Mouse (Mus musculus) heart, embryonic 14.5 days (tissue): ENCODE measurements around the gene Cyp4f40. TPM values are rescaled to one million over a fixed set of nuclear protein-coding genes. Genes with fewer than 3 reads are reported as not detected.
"Not testable (repeated sequence)": the region's sequence is repeated elsewhere in the genome, so short reads cannot be mapped to it uniquely, and the experiment has no call there.

Experiments used
- ATAC-seq: fragments of 200-750 bp; cut with Nextera tagmentation; 2 replicates; pipeline ENCODE4 v1.8.0; 2017; ENCODE audit warnings: low read depth, moderate TSS enrichment; ENCODE audit not compliant: insufficient number of reproducible peaks, insufficient read depth, low FRiP score
- H3K27ac ChIP-seq, 2 experiments: fragments of 200-500 bp in 1 of 2; fragments of 300-500 bp in 1 of 2; sonication (generic) in 1 of 2; replicated peaks in 1 of 2; 2 replicates each; pipeline ENCODE4 v1.5.1; 2012 to 2014; ENCODE audit warnings: low read depth in 2 of 2, low read length in 2 of 2, control low read depth in 1 of 2, mild to moderate bottlenecking in 1 of 2, mixed read lengths in 1 of 2; ENCODE audit not compliant: control insufficient read depth in 1 of 2, insufficient read depth in 1 of 2
- H3K27me3 ChIP-seq: fragments of 300-500 bp; sonication (generic); 2 replicates; pipeline ENCODE4 v1.6.1; 2014; ENCODE audit warnings: mild to moderate bottlenecking, low read length, control low read depth; ENCODE audit not compliant: control insufficient read depth, insufficient read depth
- H3K36me3 ChIP-seq: fragments of 300-500 bp; sonication (generic); 2 replicates; pipeline ENCODE4 v1.6.1; 2014; ENCODE audit warnings: mild to moderate bottlenecking, control low read depth, low read length, mixed read lengths; ENCODE audit not compliant: control insufficient read depth, insufficient read depth
- H3K4me1 ChIP-seq, 2 experiments: fragments of 200-500 bp in 1 of 2; fragments of 300-500 bp in 1 of 2; sonication (generic) in 1 of 2; 2 replicates each; pipeline ENCODE4 v1.6.1; 2012 to 2014; ENCODE audit warnings: low read length in 2 of 2, control low read depth in 1 of 2, mixed read lengths in 1 of 2; ENCODE audit not compliant: control insufficient read depth in 2 of 2, insufficient read depth in 2 of 2
- H3K4me2 ChIP-seq: fragments of 300-500 bp; sonication (generic); 2 replicates; pipeline ENCODE4 v1.6.1; 2014; ENCODE audit warnings: mild to moderate bottlenecking, low read length
- H3K4me3 ChIP-seq, 2 experiments: fragments of 200-500 bp in 1 of 2; fragments of 300-500 bp in 1 of 2; sonication (generic) in 1 of 2; 2 replicates each; pipeline ENCODE4 v1.5.1; 2012 to 2014; ENCODE audit warnings: low read length in 2 of 2, mild to moderate bottlenecking in 2 of 2, control low read depth in 1 of 2, low read depth in 1 of 2, moderate library complexity in 1 of 2; ENCODE audit not compliant: control insufficient read depth in 1 of 2, insufficient read depth in 1 of 2
- H3K9ac ChIP-seq: fragments of 300-500 bp; sonication (generic); 2 replicates; pipeline ENCODE4 v1.6.1; 2014; ENCODE audit warnings: mild to moderate bottlenecking, low read length
- H3K9me3 ChIP-seq: fragments of 300-500 bp; sonication (generic); 2 replicates; pipeline ENCODE4 v1.6.1; 2016; ENCODE audit warnings: low read length, control low read depth; ENCODE audit not compliant: control insufficient read depth
- WGBS: fragments of 180-500 bp; shearing (Covaris S2); extraction: QIAGEN DNeasy Blood & Tissue Kit; methylation state at CpG from one replicate; pipeline ENCODE4 v1.1.7; 2014; 5-methylcytosine and 5-hydroxymethylcytosine counted together
- polyA plus RNA-seq: library from polyadenylated mRNA; unstranded; fragments of >200 nt; fragmentation: Nextera tagmentation; extraction: Ambion mirVana; gene quantifications from 2 replicates; pipeline ENCODE4 v1.2.1, GENCODE M21; 2014

The Cyp4f40 gene
- polyA plus RNA-seq, 1 experiment from 2014 or later: not detected

- 47% methylated on average over 7 of the region's 7 CpGs for WGBS
- no peak for ATAC-seq
- no peak overlapping the region for H3K4me2 ChIP-seq
- H3K36me3 ChIP-seq: no peaks in the 10 kb centered on the region
- H3K27me3 ChIP-seq: no peaks in the 10 kb centered on the region
- H3K9ac ChIP-seq: no peak overlapping the region
- H3K27ac ChIP-seq: no peak overlapping the region
- no peak overlapping the region for H3K4me3 ChIP-seq
- H3K4me1 ChIP-seq: no peaks in the 10 kb centered on the region
- no peaks in the 10 kb centered on the region for H3K9me3 ChIP-seq
Measured at GRCm38 (mm10) chr17:32673976-32674375, 15.3 kb downstream of the Cyp4f40 start.

- Histone ChIP-seq H3K27me3 (no peaks in the 10 kb centered on the region), H3K4me3 (no peak overlapping the region), H3K4me1 (no peaks in the 10 kb centered on the region), H3K4me2 (peak overlapping the region; percentile 35; the same call in 1 of the 2 replicates), H3K9ac (no peak overlapping the region), H3K27ac (no peak overlapping the region), H3K9me3 (no peaks in the 10 kb centered on the region), H3K36me3 (no peaks in the 10 kb centered on the region)
- no peak for ATAC-seq
- WGBS: 36% methylated on average over 21 of the region's 21 CpGs
Measured at GRCm38 (mm10) chr17:32676040-32676635, 17.4 kb downstream of the Cyp4f40 start.

- Histone ChIP-seq H3K36me3 (no peaks in the 10 kb centered on the region), H3K9ac (no peak overlapping the region), H3K27me3 (no peaks in the 10 kb centered on the region), H3K4me2 (no peak overlapping the region), H3K4me3 (no peak overlapping the region), H3K9me3 (no peaks in the 10 kb centered on the region), H3K27ac (no peak overlapping the region), H3K4me1 (no peaks in the 10 kb centered on the region)
- 37% methylated on average over 2 of the region's 2 CpGs for WGBS
- ATAC-seq: no peak
Measured at GRCm38 (mm10) chr17:32680404-32680803, 21.7 kb downstream of the Cyp4f40 start.

GRCm38 (mm10) chr17:32685048-32685750, 26.5 kb downstream of the Cyp4f40 start, which contains the start of gene Cyp4f15:
Gene Cyp4f15 (plus strand): TSS chr17:32685627.
- ATAC-seq: no peak
- Histone ChIP-seq H3K36me3 (no peaks in the 10 kb centered on the region), H3K9me3 (no peaks in the 10 kb centered on the region), H3K27me3 (no peaks in the 10 kb centered on the region), H3K9ac (no peak within 1 kb of the TSS), H3K27ac (no peak within 1 kb of the TSS), H3K4me1 (no peaks in the 10 kb centered on the region), H3K4me3 (no peak within 1 kb of the TSS), H3K4me2 (no peak within 1 kb of the TSS)
- 19% methylated on average over 7 of the region's 7 CpGs for WGBS

GRCm38 (mm10) chr17:32686722-32687121, 28.0 kb downstream of the Cyp4f40 start:
- no peak for ATAC-seq
- Histone ChIP-seq H3K9ac (no peak overlapping the region), H3K4me2 (no peak overlapping the region), H3K36me3 (no peaks in the 10 kb centered on the region), H3K4me3 (no peak overlapping the region), H3K4me1 (no peaks in the 10 kb centered on the region), H3K27ac (no peak overlapping the region), H3K27me3 (no peaks in the 10 kb centered on the region), H3K9me3 (no peaks in the 10 kb centered on the region)
- 83% methylated on average over 5 of the region's 5 CpGs for WGBS

GRCm38 (mm10) chr17:32690959-32691358, 32.3 kb downstream of the Cyp4f40 start:
- Histone ChIP-seq H3K9me3 (no peaks in the 10 kb centered on the region), H3K4me1 (no peaks in the 10 kb centered on the region), H3K27ac (no peak overlapping the region), H3K9ac (no peak overlapping the region), H3K27me3 (no peaks in the 10 kb centered on the region), H3K4me2 (no peak overlapping the region), H3K4me3 (no peak overlapping the region), H3K36me3 (no peaks in the 10 kb centered on the region)
- 81% methylated on average over 1 of the region's 1 CpGs for WGBS
- no peak for ATAC-seq

- Histone ChIP-seq H3K36me3 (no peaks in the 10 kb centered on the region), H3K27me3 (no peaks in the 10 kb centered on the region), H3K4me1 (no peaks in the 10 kb centered on the region), H3K9ac (no peak overlapping the region), H3K27ac (no peak overlapping the region), H3K4me2 (no peak overlapping the region), H3K9me3 (peaks cover 15% of the 10 kb centered on the region), H3K4me3 (no peak overlapping the region)
- no peak for ATAC-seq
- WGBS: 35% methylated on average over 22 of the region's 22 CpGs
Measured at GRCm38 (mm10) chr17:32702826-32703225, 44.1 kb downstream of the Cyp4f40 start.

GRCm38 (mm10) chr17:32710541-32710940, 51.8 kb downstream of the Cyp4f40 start:
- H3K27me3 ChIP-seq, H3K27ac ChIP-seq, H3K36me3 ChIP-seq, H3K9ac ChIP-seq, H3K4me1 ChIP-seq, H3K4me3 ChIP-seq, ATAC-seq, H3K4me2 ChIP-seq: not testable (repeated sequence)
- H3K9me3 ChIP-seq: peaks cover 15% of the 10 kb centered on the region
